Mouse (Mus musculus): ENCODE results near the gene Rhob.

DNA sequence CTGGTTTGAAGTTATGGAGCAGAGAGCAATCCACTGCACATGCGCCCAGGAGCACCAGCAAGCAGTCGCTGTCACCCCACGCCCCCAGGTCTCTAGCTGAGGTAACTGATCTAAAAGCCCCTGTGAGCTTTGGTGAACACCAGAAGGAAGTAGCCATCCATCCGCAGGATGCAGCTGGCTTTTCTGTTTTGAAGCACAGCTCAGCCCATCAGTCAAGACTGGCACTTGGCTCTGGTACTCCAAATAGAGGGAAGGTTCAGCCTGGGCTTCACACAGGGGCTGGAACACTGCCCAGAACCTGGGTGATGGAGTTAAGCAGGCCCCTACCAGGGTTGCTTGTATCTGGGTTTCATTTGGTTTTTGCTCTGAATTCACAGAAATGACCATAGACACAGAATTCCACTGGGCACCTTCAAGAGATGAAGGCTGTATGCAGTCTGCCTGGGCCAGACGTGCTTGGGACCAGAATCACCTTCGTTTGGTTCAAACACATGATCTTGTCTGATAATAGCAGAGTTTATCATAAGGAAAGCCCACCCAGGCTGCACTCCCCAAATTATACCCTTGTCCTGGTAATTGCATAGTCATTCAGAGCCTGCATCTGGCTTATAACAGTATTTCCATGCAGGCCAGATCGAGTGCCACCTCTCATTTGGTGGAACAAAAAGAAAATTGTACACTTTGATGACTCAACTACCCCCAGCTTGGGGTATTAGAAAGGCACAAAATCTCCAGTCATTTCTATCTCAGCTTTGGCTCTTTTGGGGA lies 27.0 kb downstream of the Rhob start:
- TF ChIP-seq POLR2A (IDR thresholded peaks at IDR 0.05; ENCODE audit: borderline replicate concordance, insufficient read depth, low read length) (no peak), CTCF (IDR thresholded peaks at IDR 0.05; ENCODE audit: borderline replicate concordance, insufficient read depth, low read depth, low read length) (no peak)

Data from cerebellum, adult 2 months (tissue).